Mouse (Mus musculus) G1E (cell line): ENCODE data around the gene Lrrc8d. TPM values are rescaled to one million over a fixed set of nuclear protein-coding genes. Genes with fewer than 3 reads are reported as not detected.

Experiments
- ATAC-seq: 2 replicates; pipeline ENCODE4 v1.8.0; 2016; ENCODE audit warnings: mild to moderate bottlenecking; ENCODE audit not compliant: insufficient number of reproducible peaks, poor library complexity, low FRiP score, severe bottlenecking; ENCODE audit errors: extremely low read depth
- DNase-seq: peaks from one replicate; pipeline ENCODE4 v3.0.0; 2012; ENCODE audit warnings: low spot score
- H3K27me3 ChIP-seq: 2 replicates; pipeline ENCODE4 v1.6.1; 2012; ENCODE audit warnings: mild to moderate bottlenecking, low read length, inconsistent platforms; ENCODE audit not compliant: insufficient read depth
- H3K36me3 ChIP-seq: replicated peaks from 2 replicates; pipeline ENCODE3; 2012; ENCODE audit warnings: mild to moderate bottlenecking, inconsistent platforms
- H3K4me1 ChIP-seq: 2 replicates; pipeline ENCODE4 v1.6.1; 2012; ENCODE audit warnings: low read depth, low read length, inconsistent platforms, mixed read lengths; ENCODE audit not compliant: insufficient read depth
- H3K4me3 ChIP-seq: 2 replicates; pipeline ENCODE4 v1.5.1; 2012; ENCODE audit warnings: low read depth, mild to moderate bottlenecking, inconsistent platforms, low read length, moderate library complexity, mixed read lengths
- H3K9me3 ChIP-seq: replicated peaks from 2 replicates; pipeline ENCODE4 v1.6.1; 2012; ENCODE audit warnings: inconsistent platforms
- CTCF ChIP-seq: IDR thresholded peaks from 2 replicates; pipeline ENCODE4 v1.5.1; 2012; ENCODE audit warnings: low read depth, low read length, inconsistent platforms, mixed read lengths
- GATA1 ChIP-seq: IDR thresholded peaks from 2 replicates; pipeline ENCODE4 v1.6.1; 2012; ENCODE audit warnings: borderline replicate concordance, low read length, inconsistent platforms, mixed read lengths
- GATA2 ChIP-seq: IDR thresholded peaks from 2 replicates; pipeline ENCODE4 v1.6.1; 2012; ENCODE audit warnings: low read depth, low read length, inconsistent platforms, borderline replicate concordance
- POLR2AphosphoS5 ChIP-seq: IDR thresholded peaks from 2 replicates; pipeline ENCODE4 v1.6.1; 2012; ENCODE audit warnings: low read depth, low read length, inconsistent platforms; ENCODE audit not compliant: insufficient replicate concordance
- TAL1 ChIP-seq: conservative IDR thresholded peaks from 2 replicates; pipeline ENCODE4 v1.6.1; 2012; ENCODE audit warnings: low read depth, low read length, inconsistent platforms, mixed read lengths
- polyA plus RNA-seq: library from polyadenylated mRNA; stranded (reverse); fragments of >175 nt; gene quantifications from 2 replicates; pipeline ENCODE4 v1.2.3, GENCODE M21; 2012
- total RNA-seq, 2 experiments: library from RNA; stranded (forward) in 1 of 2; stranded (reverse) in 1 of 2; fragments of 200-1000 nt in 1 of 2; fragments of >200 nt in 1 of 2; fragmentation: Nextera tagmentation in 1 of 2; gene quantifications; 2 replicates each; pipeline ENCODE4 v1.2.3; 2014 to 2017

Lrrc8d gene
- total RNA-seq (2014; fragmentation: Nextera tagmentation) = 0.23 and 0.73 TPM in 2 replicates
- 0.23 and 0.38 TPM in 2 replicates for total RNA-seq (2017)
- not detected in 2 replicates for polyA plus RNA-seq

GRCm38 (mm10) chr5:105699141-105700069 lies at the start of gene Lrrc8d:
TSS of gene Lrrc8d (plus strand) at chr5:105699969.
- H3K4me1 ChIP-seq = no peaks in the 10 kb centered on the region
- ATAC-seq = no peak
- no peak for DNase-seq

GRCm38 (mm10) chr5:105650728-105651479 lies 48.9 kb upstream of the Lrrc8d start:
- no peak for TF ChIP-seq POLR2AphosphoS5
- peaks cover 17% of the 10 kb centered on the region for H3K27me3 ChIP-seq
- peak; percentile 73 for ATAC-seq
- H3K9me3 ChIP-seq = no peaks in the 10 kb centered on the region
- H3K4me1 ChIP-seq = peaks cover 24% of the 10 kb centered on the region
- DNase-seq = no peak
- H3K4me3 ChIP-seq = no peak overlapping the region
- H3K36me3 ChIP-seq = no peaks in the 10 kb centered on the region

More at GRCm38 (mm10) chr5:105699141-105700069, at the start of gene Lrrc8d:
- TF ChIP-seq TAL1 (no peak), CTCF (no peak), GATA1 (no peak), POLR2AphosphoS5 (no peak), GATA2 (no peak)
- Histone ChIP-seq H3K27me3 (no peaks in the 10 kb centered on the region), H3K9me3 (peaks cover 32% of the 10 kb centered on the region), H3K36me3 (no peaks in the 10 kb centered on the region), H3K4me3 (no peak within 1 kb of the TSS; the same call in 1 of the 2 replicates)

- TF ChIP-seq POLR2AphosphoS5 = no peak
- peaks cover 24% of the 10 kb centered on the region for H3K4me1 ChIP-seq
- peaks cover 17% of the 10 kb centered on the region for H3K27me3 ChIP-seq
- no peak overlapping the region for H3K4me3 ChIP-seq
- no peaks in the 10 kb centered on the region for H3K9me3 ChIP-seq
- H3K36me3 ChIP-seq = no peaks in the 10 kb centered on the region
- DNase-seq = no peak
- ATAC-seq = no peak
Measured at GRCm38 (mm10) chr5:105651561-105651991, 48.2 kb upstream of the Lrrc8d start.

- Histone ChIP-seq H3K36me3 (no peaks in the 10 kb centered on the region), H3K4me3 (no peak overlapping the region), H3K27me3 (peaks cover 14% of the 10 kb centered on the region), H3K4me1 (peaks cover 16% of the 10 kb centered on the region), H3K9me3 (no peaks in the 10 kb centered on the region)
- peak; percentile 63 for DNase-seq
- TF ChIP-seq GATA1 (no peak), TAL1 (no peak), CTCF (peak; percentile 96)
- peak; percentile 62 for ATAC-seq
Measured at GRCm38 (mm10) chr5:105654237-105655063, 45.3 kb upstream of the Lrrc8d start.

- no peaks in the 10 kb centered on the region for H3K9me3 ChIP-seq
- no peak overlapping the region for H3K4me3 ChIP-seq
- no peak for ATAC-seq
- no peaks in the 10 kb centered on the region for H3K36me3 ChIP-seq
- TF ChIP-seq GATA2 (no peak), TAL1 (no peak), GATA1 (no peak), CTCF (no peak), POLR2AphosphoS5 (no peak)
- peaks cover 9% of the 10 kb centered on the region for H3K27me3 ChIP-seq
- peaks cover 16% of the 10 kb centered on the region for H3K4me1 ChIP-seq
- DNase-seq = no peak
Measured at GRCm38 (mm10) chr5:105655100-105655734, 44.6 kb upstream of the Lrrc8d start.
